Mouse (Mus musculus) heart, embryonic 13.5 days (tissue): ENCODE measurements around the gene Hist2h3c1. TPM values are rescaled to one million over a fixed set of nuclear protein-coding genes. Genes with fewer than 3 reads are reported as not detected.

ENCODE experiments used
- microRNA-seq: library from miRNA; unstranded; fragments of <30 nt; microRNA quantifications from one replicate; pipeline ENCODE4, GENCODE M21; 2016
- polyA plus RNA-seq: library from polyadenylated mRNA; unstranded; fragments of >200 nt; fragmentation: Nextera tagmentation; extraction: Ambion mirVana; gene quantifications from 2 replicates; pipeline ENCODE4 v1.2.1, GENCODE M21; 2015

Gene Hist2h3c1
- polyA plus RNA-seq, 1 experiment from 2014 or later = 0.24 TPM

Small RNA genes lying within 50 kb of the gene (microRNA-seq; reads per million reads assigned to microRNA genes)
- gene Gm44492 (not detected), gene Gm47311 (not detected), gene Gm47313 (not detected)

Other genes with a start within 250 kb of the Hist2h3c1 start
- 33.6 and 34.9 TPM in 2 replicates for gene Vps45, start 188.2 kb upstream of the Hist2h3c1 start, polyA plus RNA-seq
- 14.9 and 17.2 TPM in 2 replicates for gene Otud7b, start 142.2 kb upstream of the Hist2h3c1 start, polyA plus RNA-seq
- 6.4 and 7.2 TPM in 2 replicates for gene Mtmr11, start 84.7 kb upstream of the Hist2h3c1 start, polyA plus RNA-seq
- 97.7 and 98.6 TPM in 2 replicates for gene Sf3b4, start 74.4 kb upstream of the Hist2h3c1 start, polyA plus RNA-seq
- gene Sv2a, start 65.5 kb upstream of the Hist2h3c1 start, polyA plus RNA-seq = 13.5 and 14.0 TPM in 2 replicates
- 42.5 and 46.7 TPM in 2 replicates for gene Bola1, start 27.0 kb upstream of the Hist2h3c1 start, polyA plus RNA-seq
- not detected in 2 replicates for gene Hist2h2ab, start 26.8 kb upstream of the Hist2h3c1 start, polyA plus RNA-seq
- 4.5 and 5.0 TPM in 2 replicates for gene Hist2h2ac, start 25.8 kb upstream of the Hist2h3c1 start, polyA plus RNA-seq
- 3.6 and 5.0 TPM in 2 replicates for gene Hist2h2be, start 25.6 kb upstream of the Hist2h3c1 start, polyA plus RNA-seq
- 3.0 and 4.3 TPM in 2 replicates for gene Hist2h3c2, start 7.6 kb upstream of the Hist2h3c1 start, polyA plus RNA-seq
- gene Hist2h2aa2, start 6.4 kb upstream of the Hist2h3c1 start, polyA plus RNA-seq = 34.7 and 49.3 TPM in 2 replicates
- gene Hist2h2aa1, start 1.2 kb upstream of the Hist2h3c1 start, polyA plus RNA-seq = 10.6 and 16.1 TPM in 2 replicates
- gene Hist2h4, start 16.6 kb downstream of the Hist2h3c1 start, polyA plus RNA-seq = 3.9 and 5.4 TPM in 2 replicates
- 28.3 and 29.4 TPM in 2 replicates for gene Hist2h3b, start 22.0 kb downstream of the Hist2h3c1 start, polyA plus RNA-seq
- gene Hist2h2bb, start 23.1 kb downstream of the Hist2h3c1 start, polyA plus RNA-seq = 3.3 and 5.9 TPM in 2 replicates
- gene Fcgr1, start 47.3 kb downstream of the Hist2h3c1 start, polyA plus RNA-seq = 1.3 and 1.5 TPM in 2 replicates
- gene BC107364, start 205.6 kb downstream of the Hist2h3c1 start, polyA plus RNA-seq = 0.68 and 0.78 TPM in 2 replicates